Mouse (Mus musculus): ENCODE data around the gene Wnt8b. TPM values are rescaled to one million over a fixed set of nuclear protein-coding genes. Genes with fewer than 3 reads are reported as not detected.
"Not testable (repeated sequence)": the region's sequence is repeated elsewhere in the genome, so short reads cannot be mapped to it uniquely, and the experiment has no call there.

The Wnt8b gene
- polyA plus RNA-seq, 1 experiment from 2014 or later = not detected

DNA sequence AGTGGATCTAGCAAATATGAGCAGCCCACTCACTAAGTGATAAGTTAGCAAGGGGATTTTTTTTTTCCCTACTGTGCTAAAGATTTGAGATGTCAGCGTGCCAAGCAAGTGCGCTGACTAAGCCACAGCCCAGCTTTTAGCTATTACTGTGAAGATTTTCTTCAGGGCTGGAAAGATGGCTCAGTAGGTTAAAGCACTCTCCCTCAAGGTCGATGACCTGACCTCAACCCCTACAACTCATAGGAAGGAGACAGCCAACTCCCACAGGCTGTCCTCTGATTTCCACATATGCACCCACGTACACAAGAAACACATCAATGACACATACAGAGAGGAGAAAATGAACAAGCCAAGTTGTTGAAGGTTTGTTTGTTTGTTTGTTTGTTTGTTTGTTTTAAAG, 31.1 kb upstream of the Wnt8b start:
- ATAC-seq = no peak
- H3K4me3 ChIP-seq (ENCODE audit: low read length) = no peak overlapping the region
- 0 out of 2 replicates have a peak, but pooled peaks cover 2% of the 10 kb centered on the region for H3K4me1 ChIP-seq (ENCODE audit: control insufficient read depth, insufficient read depth, low read length)
- H3K4me2 ChIP-seq (ENCODE audit: low read depth, low read length) = no peak overlapping the region
- H3K27me3 ChIP-seq (replicated peaks; ENCODE audit: control insufficient read depth, insufficient read depth, low read length) = no peaks in the 10 kb centered on the region
- H3K9ac ChIP-seq (ENCODE audit: low read depth, low read length) = no peak overlapping the region
- H3K36me3 ChIP-seq (ENCODE audit: control insufficient read depth, insufficient read depth, low read length) = no peaks in the 10 kb centered on the region
- 86% methylated on average over 4 of the region's 4 CpGs for WGBS
- H3K9me3 ChIP-seq (ENCODE audit: control insufficient read depth, low read length) = no peaks in the 10 kb centered on the region
- H3K27ac ChIP-seq (ENCODE audit: low read length) = no peak overlapping the region

DNA sequence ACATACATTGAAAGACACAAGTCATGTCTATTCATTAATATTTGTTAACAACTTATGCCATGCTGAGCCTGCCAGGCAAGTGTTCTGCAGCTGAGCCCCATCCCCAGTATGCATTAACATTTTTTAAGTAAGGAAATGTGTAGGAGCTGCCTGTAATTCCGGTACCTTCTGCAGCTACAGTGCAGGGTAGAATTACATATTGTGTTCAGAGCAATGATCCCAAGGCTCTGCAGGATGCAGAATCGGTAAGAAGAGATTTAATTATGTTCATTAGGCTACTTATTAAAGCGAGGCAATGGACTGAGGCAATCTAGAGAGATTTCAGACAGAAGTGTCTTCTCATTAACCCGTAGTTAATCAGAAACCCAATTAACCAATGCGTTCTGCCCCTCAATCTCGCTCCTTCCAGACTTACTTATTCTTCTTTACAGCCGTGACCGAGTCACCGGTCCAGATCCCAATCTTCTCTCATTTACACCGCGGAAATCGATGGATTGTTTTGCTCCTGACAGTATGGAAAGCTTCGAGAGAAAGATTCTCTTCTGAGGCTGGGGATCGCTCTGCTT, 27.2 kb upstream of the Wnt8b start:
- not testable (repeated sequence) for ATAC-seq; H3K4me1 ChIP-seq (ENCODE audit: control insufficient read depth, insufficient read depth, low read length); H3K9ac ChIP-seq (ENCODE audit: low read depth, low read length); H3K27ac ChIP-seq (ENCODE audit: low read length); H3K36me3 ChIP-seq (ENCODE audit: control insufficient read depth, insufficient read depth, low read length); H3K4me3 ChIP-seq (ENCODE audit: low read length); H3K9me3 ChIP-seq (ENCODE audit: control insufficient read depth, low read length); H3K27me3 ChIP-seq (replicated peaks; ENCODE audit: control insufficient read depth, insufficient read depth, low read length); H3K4me2 ChIP-seq (ENCODE audit: low read depth, low read length)
- WGBS = 75% methylated on average over 14 of the region's 14 CpGs

- Histone ChIP-seq H3K36me3 (ENCODE audit: control insufficient read depth, insufficient read depth, low read length) (no peaks in the 10 kb centered on the region), H3K27ac (ENCODE audit: low read length) (no peak overlapping the region), H3K4me3 (ENCODE audit: low read length) (no peak overlapping the region), H3K4me2 (ENCODE audit: low read depth, low read length) (no peak overlapping the region), H3K4me1 (ENCODE audit: control insufficient read depth, insufficient read depth, low read length) (no peaks in the 10 kb centered on the region), H3K27me3 (replicated peaks; ENCODE audit: control insufficient read depth, insufficient read depth, low read length) (no peaks in the 10 kb centered on the region), H3K9ac (ENCODE audit: low read depth, low read length) (no peak overlapping the region), H3K9me3 (ENCODE audit: control insufficient read depth, low read length) (no peaks in the 10 kb centered on the region)
- ATAC-seq = no peak
- WGBS = 6% methylated on average over 10 of the region's 10 CpGs
These were observed 19.1 kb upstream of the Wnt8b start for GRCm38 (mm10) chr19:44474158-44474557.

GRCm38 (mm10) chr19:44475268-44475667, 18.0 kb upstream of the Wnt8b start:
- 87% methylated on average over 6 of the region's 6 CpGs for WGBS
- Histone ChIP-seq H3K27me3 (replicated peaks; ENCODE audit: control insufficient read depth, insufficient read depth, low read length) (no peaks in the 10 kb centered on the region), H3K4me2 (ENCODE audit: low read depth, low read length) (no peak overlapping the region), H3K9ac (ENCODE audit: low read depth, low read length) (no peak overlapping the region), H3K4me1 (ENCODE audit: control insufficient read depth, insufficient read depth, low read length) (no peaks in the 10 kb centered on the region), H3K27ac (ENCODE audit: low read length) (no peak overlapping the region), H3K4me3 (ENCODE audit: low read length) (no peak overlapping the region), H3K9me3 (ENCODE audit: control insufficient read depth, low read length) (no peaks in the 10 kb centered on the region), H3K36me3 (ENCODE audit: control insufficient read depth, insufficient read depth, low read length) (no peaks in the 10 kb centered on the region)
- ATAC-seq = no peak

DNA sequence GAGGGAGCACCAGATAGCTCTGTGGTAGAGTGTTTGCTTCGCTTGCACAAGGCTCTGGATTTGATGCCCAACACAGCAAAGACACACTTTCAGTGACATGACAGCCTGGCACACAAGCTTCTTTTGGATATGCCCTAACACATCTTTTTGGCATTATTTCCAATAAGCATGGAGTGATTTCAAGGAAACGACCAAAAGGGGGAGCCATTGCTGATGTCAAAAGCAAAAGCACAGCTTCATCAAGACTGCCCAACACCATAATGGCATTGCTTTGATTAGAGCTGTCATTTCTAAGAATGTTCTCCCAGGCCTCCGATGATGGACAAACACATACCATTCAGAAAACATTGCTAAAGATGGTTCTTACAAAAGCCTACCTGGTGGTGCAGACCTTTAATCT, 16.7 kb upstream of the Wnt8b start:
- Histone ChIP-seq H3K4me3 (ENCODE audit: low read length) (no peak overlapping the region), H3K27me3 (replicated peaks; ENCODE audit: control insufficient read depth, insufficient read depth, low read length) (no peaks in the 10 kb centered on the region), H3K9ac (ENCODE audit: low read depth, low read length) (no peak overlapping the region), H3K9me3 (ENCODE audit: control insufficient read depth, low read length) (no peaks in the 10 kb centered on the region), H3K4me1 (ENCODE audit: control insufficient read depth, insufficient read depth, low read length) (no peaks in the 10 kb centered on the region), H3K36me3 (ENCODE audit: control insufficient read depth, insufficient read depth, low read length) (no peaks in the 10 kb centered on the region), H3K27ac (ENCODE audit: low read length) (no peak overlapping the region), H3K4me2 (ENCODE audit: low read depth, low read length) (no peak overlapping the region)
- 49% methylated on average over 3 of the region's 3 CpGs for WGBS
- ATAC-seq = no peak

- no peak overlapping the region for H3K9ac ChIP-seq (ENCODE audit: low read depth, low read length)
- H3K9me3 ChIP-seq (ENCODE audit: control insufficient read depth, low read length) = no peaks in the 10 kb centered on the region
- no peak overlapping the region for H3K4me3 ChIP-seq (ENCODE audit: low read length)
- H3K27me3 ChIP-seq (replicated peaks; ENCODE audit: control insufficient read depth, insufficient read depth, low read length) = no peaks in the 10 kb centered on the region
- ATAC-seq = no peak
- WGBS = 15% methylated on average over 8 of the region's 8 CpGs
- no peaks in the 10 kb centered on the region for H3K4me1 ChIP-seq (ENCODE audit: control insufficient read depth, insufficient read depth, low read length)
- H3K4me2 ChIP-seq (ENCODE audit: low read depth, low read length) = no peak overlapping the region
- no peaks in the 10 kb centered on the region for H3K36me3 ChIP-seq (ENCODE audit: control insufficient read depth, insufficient read depth, low read length)
- H3K27ac ChIP-seq (ENCODE audit: low read length) = no peak overlapping the region
These were observed 6.0 kb upstream of the Wnt8b start for GRCm38 (mm10) chr19:44487266-44487665.

DNA sequence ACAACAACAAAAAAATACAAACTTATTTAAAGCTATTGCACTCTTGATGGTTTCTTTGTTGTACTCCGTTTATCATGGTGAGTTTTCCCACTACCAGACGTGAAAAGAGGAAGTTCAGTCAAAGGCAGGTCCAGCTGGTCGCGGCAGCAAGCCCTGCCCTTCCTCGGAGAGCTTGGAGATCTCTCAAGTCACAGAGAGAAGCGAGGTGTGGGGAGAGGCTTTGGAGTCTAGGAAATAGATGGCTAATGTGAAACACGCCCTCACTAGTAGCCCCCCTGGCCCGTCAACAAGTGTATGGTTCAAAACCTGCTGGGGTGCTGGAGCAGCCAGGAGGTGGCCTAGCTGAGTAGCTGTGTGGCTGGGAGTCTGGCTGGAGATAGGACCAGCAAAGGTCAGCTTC, 3.2 kb downstream of the Wnt8b start:
- WGBS = 54% methylated on average over 8 of the region's 8 CpGs
- no peaks in the 10 kb centered on the region for H3K36me3 ChIP-seq (ENCODE audit: control insufficient read depth, insufficient read depth, low read length)
- peaks cover 3% of the 10 kb centered on the region; the same call in 1 of the 2 replicates for H3K4me1 ChIP-seq (ENCODE audit: control insufficient read depth, insufficient read depth, low read length)
- no peaks in the 10 kb centered on the region for H3K9me3 ChIP-seq (ENCODE audit: control insufficient read depth, low read length)
- no peak overlapping the region for H3K4me2 ChIP-seq (ENCODE audit: low read depth, low read length)
- ATAC-seq = no peak
- no peak overlapping the region for H3K4me3 ChIP-seq (ENCODE audit: low read length)
- no peak overlapping the region for H3K27ac ChIP-seq (ENCODE audit: low read length)
- H3K27me3 ChIP-seq (replicated peaks; ENCODE audit: control insufficient read depth, insufficient read depth, low read length) = peaks cover 8% of the 10 kb centered on the region; the same call in 1 of the 2 replicates
- H3K9ac ChIP-seq (ENCODE audit: low read depth, low read length) = no peak overlapping the region

- Histone ChIP-seq H3K27ac (ENCODE audit: low read length) (no peak overlapping the region), H3K4me3 (ENCODE audit: low read length) (no peak overlapping the region), H3K9me3 (ENCODE audit: control insufficient read depth, low read length) (no peaks in the 10 kb centered on the region), H3K4me2 (ENCODE audit: low read depth, low read length) (no peak overlapping the region), H3K27me3 (replicated peaks; ENCODE audit: control insufficient read depth, insufficient read depth, low read length) (peaks cover 8% of the 10 kb centered on the region; the same call in 1 of the 2 replicates), H3K9ac (ENCODE audit: low read depth, low read length) (no peak overlapping the region), H3K36me3 (ENCODE audit: control insufficient read depth, insufficient read depth, low read length) (no peaks in the 10 kb centered on the region), H3K4me1 (ENCODE audit: control insufficient read depth, insufficient read depth, low read length) (peaks cover 3% of the 10 kb centered on the region; the same call in 1 of the 2 replicates)
- no peak for ATAC-seq
- 73% methylated on average over 10 of the region's 10 CpGs for WGBS
These were observed 3.7 kb downstream of the Wnt8b start for GRCm38 (mm10) chr19:44496941-44497340.

- Histone ChIP-seq H3K4me1 (ENCODE audit: control insufficient read depth, insufficient read depth, low read length) (peaks cover 3% of the 10 kb centered on the region; the same call in 1 of the 2 replicates), H3K4me3 (ENCODE audit: low read length) (no peak overlapping the region), H3K9me3 (ENCODE audit: control insufficient read depth, low read length) (no peaks in the 10 kb centered on the region), H3K4me2 (ENCODE audit: low read depth, low read length) (no peak overlapping the region), H3K27ac (ENCODE audit: low read length) (no peak overlapping the region), H3K36me3 (ENCODE audit: control insufficient read depth, insufficient read depth, low read length) (no peaks in the 10 kb centered on the region), H3K27me3 (replicated peaks; ENCODE audit: control insufficient read depth, insufficient read depth, low read length) (peaks cover 10% of the 10 kb centered on the region; the same call in 1 of the 2 replicates), H3K9ac (ENCODE audit: low read depth, low read length) (no peak overlapping the region)
- WGBS = 43% methylated on average over 6 of the region's 6 CpGs
- ATAC-seq = no peak
These were observed 5.7 kb downstream of the Wnt8b start for GRCm38 (mm10) chr19:44498936-44499335.

DNA sequence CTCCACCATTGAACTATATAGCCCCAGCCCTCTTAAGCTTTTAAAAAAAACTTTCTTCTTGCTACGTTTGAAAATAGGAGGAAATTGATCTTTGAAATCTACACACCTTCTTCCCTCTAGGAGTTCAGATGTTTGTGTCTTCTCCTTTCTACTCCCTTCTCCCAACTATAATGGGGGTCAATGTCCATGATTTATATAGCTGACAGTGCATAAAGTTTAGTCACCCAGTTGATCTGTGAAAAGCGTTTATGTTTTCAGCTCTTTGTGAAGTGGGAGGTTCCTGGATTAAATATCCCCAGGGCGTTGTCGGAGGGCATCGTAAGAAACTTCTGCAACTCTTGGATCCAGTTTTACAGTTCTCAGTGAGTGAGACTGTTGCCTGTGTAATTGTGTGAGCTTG, 7.0 kb downstream of the Wnt8b start:
- H3K27ac ChIP-seq (ENCODE audit: low read length) = no peak overlapping the region
- no peak overlapping the region for H3K4me2 ChIP-seq (ENCODE audit: low read depth, low read length)
- 37% methylated on average over 5 of the region's 5 CpGs for WGBS
- H3K9me3 ChIP-seq (ENCODE audit: control insufficient read depth, low read length) = no peaks in the 10 kb centered on the region
- H3K4me3 ChIP-seq (ENCODE audit: low read length) = no peak overlapping the region
- no peak for ATAC-seq
- no peaks in the 10 kb centered on the region for H3K36me3 ChIP-seq (ENCODE audit: control insufficient read depth, insufficient read depth, low read length)
- peaks cover 3% of the 10 kb centered on the region; the same call in 1 of the 2 replicates for H3K4me1 ChIP-seq (ENCODE audit: control insufficient read depth, insufficient read depth, low read length)
- no peak overlapping the region for H3K9ac ChIP-seq (ENCODE audit: low read depth, low read length)
- H3K27me3 ChIP-seq (replicated peaks; ENCODE audit: control insufficient read depth, insufficient read depth, low read length) = 0 out of 2 replicates have a peak, but pooled peaks cover 5% of the 10 kb centered on the region
